Mouse (Mus musculus) retina, adult 2 months (tissue): ENCODE results near the gene Xrcc3.

Experiments
- DNase-seq: peaks from one replicate; pipeline ENCODE4 v3.0.0-alpha.2; 2012; ENCODE audit warnings: low read depth, low spot score

Xrcc3 gene

DNA sequence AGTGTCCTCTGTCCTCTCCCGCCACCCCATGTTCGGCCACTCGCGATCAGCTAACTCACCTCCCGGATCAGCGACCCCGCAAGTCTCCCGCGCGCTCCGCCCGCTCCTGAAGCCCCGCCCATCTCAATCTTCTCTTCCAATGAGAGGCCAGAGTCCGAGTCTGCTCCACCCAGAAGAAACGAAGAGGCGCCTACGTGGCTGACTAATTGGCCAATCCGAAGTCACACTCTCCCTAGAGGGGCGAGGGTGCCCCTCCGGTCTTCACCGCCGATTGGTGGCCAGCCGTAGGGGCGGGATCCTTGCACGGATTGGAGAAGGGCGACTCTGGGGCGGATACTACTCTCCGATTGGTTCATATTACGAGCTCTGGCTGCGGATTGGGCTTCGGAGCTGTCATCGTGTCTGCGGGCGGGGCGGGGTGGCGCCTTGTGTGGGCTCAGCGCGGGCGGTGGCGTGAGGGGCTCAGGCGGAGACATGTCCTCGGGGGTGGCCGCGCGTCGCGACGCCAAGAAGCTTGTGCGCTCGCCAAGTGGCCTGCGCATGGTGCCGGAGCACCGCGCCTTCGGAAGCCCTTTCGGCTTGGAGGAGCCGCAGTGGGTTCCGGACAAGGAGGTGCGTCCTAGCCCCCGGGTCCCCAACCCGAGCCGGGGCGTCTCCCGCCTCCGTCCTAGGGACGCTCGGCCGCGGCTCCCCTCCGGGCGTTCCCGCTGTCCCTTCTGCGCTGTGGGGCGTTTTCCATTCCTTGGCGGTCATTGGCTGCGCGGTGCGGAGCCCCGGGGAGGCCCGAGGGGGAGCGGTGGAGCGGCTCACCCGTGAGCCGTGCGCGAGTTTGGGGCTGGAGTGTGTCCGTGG lies at the start of gene Xrcc3, which contains the start of gene Zfyve21:
TSS of gene Xrcc3 (minus strand) at position 108 of the 852 bp plus-strand sequence.
TSS of gene Zfyve21 (plus strand) at position 405 of the 852 bp plus-strand sequence.
- peak; percentile 95 for DNase-seq

DNA sequence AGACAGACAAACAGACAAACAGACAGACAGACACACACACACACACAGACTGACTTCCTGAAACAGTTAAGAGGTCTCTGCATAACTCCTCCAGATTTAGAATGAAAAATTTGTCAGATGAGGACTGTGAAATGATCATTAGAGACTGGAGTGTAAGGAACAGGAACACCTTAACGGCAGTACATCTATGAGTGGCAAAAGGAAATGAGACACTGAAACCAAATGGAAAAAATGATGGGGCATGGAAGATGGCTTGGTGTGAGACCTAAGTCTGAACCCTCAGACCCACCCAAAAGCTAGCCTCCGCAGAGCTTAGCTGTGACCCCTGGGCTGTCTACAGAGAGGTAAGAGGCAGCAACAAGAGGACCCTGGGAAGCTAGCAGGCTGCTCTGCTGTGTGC lies 41.8 kb upstream of the Xrcc3 start:
- no peak for DNase-seq

DNA sequence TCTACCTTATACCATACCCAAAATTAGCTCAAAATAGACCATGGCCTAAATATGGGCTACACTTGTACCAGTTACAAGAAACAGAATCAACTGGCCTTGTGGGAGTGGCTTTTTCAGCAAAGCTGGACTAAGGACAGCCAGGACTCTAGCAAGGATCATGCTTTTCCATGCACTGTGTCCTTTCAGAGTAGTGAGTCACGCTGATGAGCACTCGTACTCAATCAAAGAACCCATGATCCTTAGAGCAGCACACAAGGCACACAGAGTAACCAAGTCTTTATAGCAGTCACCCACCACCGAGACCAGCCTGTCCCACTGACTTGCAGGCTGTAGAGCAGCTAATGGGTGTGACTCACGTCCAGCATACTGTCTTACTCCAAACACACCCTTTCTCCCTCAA lies 39.9 kb upstream of the Xrcc3 start:
- no peak for DNase-seq

DNA sequence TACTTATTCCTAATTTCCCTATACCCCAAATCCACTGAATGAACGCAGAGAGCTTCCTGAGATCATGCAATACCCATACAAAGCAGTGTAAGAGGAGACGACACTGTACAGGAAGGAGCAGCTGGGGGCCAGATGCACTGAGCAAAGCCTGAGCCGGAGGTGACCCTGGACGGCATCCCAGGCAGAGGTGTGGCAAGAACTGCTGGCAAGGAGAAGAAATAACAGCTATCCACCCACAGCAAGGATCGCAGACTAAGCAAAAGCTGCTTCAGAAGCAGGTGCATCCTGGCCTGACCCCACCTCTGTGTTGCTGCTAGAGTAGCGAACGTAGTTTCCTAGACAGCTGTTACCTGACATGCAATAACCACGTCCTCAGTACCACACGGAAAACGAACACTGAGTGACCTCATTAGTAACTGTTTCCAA lies 39.4 kb upstream of the Xrcc3 start:
- DNase-seq = no peak

DNA sequence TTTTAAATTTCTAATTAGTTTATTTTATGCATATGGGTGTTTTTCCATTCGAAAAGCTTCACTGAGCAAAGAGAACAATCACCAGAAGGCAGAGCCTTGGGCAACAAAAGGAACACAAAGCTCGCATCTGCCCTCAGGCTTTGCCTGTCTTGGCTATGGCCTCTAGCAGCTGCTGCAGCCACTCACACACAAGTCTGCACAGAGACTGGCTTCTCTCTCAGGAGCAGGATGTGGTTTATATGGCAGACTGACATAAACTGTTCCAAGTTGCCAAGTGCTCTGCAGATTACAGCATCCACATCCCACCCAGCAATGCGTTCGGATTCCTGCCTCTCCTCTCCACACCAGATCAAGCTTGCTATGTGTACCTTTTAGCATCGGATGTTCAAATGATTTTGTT lies 38.1 kb upstream of the Xrcc3 start:
- DNase-seq = no peak

DNA sequence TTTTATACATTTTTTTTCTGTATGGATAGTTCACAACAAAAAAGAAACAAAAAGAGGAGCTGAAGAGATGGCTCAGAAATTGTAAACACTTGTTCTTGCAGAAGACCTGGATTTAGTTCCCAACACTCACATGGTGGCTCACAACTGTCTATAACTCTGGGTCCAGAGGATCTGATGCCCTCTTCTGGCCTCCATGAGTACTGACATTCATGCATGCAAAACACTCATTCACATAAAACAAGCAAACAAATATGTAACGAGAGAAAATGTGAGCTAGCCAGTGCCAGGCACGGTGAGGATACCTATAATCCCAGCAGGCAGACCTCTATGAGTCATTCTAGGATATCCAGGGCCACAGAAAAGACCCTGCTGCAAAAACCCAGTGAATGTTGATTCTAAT lies 37.6 kb upstream of the Xrcc3 start:
- DNase-seq = no peak

DNA sequence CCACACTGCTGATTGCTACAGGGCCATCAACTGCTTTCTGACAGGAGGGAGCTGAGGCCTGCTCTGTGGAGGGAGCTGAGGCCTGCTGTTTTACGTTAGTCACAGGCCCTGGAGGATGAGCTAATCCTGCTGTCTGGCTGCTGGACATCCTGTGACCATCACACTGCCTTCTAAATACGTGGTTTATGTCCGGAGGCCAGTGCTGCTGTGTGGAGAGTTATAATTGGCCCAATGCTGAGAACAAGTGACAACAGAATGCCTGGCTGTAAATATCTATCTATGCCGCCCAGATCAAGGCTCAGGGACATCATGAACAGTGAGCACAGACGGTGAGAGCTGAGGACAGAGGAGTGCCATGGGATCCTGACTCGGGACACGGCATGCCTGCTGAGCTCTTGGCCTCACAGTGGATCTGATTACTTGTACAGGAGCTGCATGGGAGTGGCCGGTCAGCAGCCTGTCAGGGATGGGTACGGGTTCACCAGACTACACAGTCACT lies 34.7 kb upstream of the Xrcc3 start:
- no peak for DNase-seq

DNA sequence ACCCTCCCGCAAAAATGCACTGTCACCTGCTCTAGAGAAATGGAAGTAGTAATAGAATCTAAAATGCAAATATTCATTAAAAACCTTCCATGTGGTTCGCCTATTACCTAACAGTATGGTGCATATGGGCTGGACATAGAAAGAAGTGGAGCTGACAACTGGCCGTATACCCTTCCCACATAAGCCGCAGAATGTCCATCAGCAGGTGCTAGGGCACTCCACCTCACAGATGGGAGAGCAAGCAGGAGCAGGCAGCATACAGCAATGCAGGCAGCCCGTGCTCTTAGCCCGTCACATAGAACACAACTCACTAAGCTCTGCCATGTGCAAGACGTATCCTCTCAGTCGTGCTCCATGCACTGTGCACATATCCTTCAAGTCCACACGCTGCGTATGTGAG lies 33.1 kb upstream of the Xrcc3 start:
- no peak for DNase-seq

DNA sequence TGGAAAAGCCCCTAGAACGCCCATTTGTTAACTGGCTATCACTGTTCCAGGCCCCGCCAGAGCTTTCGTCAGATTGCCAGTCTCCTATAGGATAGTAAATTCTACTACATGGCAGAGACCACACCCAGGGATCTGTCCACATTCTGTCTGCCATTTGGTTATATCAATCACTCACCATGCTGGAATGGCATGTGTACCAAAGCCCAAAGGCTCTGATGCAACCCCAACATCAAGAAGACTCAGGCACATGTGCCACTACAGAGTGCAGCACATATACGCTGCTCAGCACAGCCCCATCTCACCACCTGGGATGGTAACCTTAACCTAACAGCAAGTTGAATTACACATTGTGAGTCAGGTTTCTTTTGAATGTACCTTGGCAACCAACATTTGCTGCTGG lies 32.3 kb upstream of the Xrcc3 start:
- DNase-seq = no peak

DNA sequence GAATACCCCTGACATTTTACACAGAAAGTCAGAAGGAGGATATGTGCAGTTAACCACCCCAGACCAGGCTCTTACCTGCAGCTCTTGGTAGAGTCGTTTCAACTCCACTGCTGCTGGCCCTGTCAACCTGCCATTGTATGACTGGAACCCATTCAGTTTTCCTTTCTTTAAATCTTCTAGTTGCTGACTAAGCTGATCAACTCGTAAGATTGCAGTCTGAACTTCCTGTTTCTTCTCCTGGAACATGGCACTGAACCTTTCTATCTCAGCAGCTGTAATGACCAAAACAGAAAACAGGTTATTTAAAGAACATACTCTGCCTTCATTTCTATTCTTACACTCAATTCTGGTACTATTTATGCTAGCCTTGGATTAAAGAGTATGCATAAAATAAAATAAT lies 29.8 kb upstream of the Xrcc3 start:
- DNase-seq = no peak

DNA sequence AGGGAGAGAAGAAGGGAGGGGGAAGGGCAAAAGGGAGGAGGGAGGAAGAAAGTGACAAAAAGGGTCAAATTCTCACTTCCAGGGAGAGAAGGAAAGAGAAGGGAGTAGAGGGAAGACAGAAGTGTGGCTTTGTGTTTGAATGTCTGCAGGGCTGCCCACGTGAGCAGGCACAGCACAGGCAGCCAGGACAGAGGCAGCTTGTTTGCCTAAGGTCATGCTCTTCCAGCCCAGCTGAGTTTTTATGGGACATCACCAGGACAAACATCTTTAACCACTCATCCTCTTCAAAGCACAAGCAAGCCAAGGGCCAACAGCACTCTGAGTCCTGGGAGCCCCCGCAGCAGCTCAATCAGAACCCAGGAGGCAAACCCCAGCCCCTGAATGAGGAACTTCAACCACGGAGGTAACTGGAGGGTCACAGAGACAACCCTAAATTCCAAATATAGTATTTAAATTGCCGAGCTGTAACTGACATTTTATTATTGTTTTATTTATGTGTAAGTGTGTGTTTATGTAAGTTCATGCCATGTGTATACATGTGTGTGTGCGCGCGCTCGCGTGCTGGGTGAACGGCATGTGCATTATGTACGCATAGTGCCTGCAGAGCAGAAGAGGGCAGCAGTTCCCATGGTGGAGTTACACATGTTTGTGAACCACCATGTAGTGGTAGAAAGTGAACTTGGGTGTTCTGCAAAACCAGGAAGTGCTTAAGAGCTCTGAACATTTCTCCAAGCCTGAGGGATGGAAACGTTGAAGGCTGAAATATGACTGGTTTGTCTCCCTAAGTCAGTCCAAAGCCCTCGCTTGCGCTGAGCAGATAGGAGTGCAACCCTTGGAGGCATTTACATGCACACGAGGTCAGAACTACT lies 29.1 kb upstream of the Xrcc3 start:
- DNase-seq = no peak

DNA sequence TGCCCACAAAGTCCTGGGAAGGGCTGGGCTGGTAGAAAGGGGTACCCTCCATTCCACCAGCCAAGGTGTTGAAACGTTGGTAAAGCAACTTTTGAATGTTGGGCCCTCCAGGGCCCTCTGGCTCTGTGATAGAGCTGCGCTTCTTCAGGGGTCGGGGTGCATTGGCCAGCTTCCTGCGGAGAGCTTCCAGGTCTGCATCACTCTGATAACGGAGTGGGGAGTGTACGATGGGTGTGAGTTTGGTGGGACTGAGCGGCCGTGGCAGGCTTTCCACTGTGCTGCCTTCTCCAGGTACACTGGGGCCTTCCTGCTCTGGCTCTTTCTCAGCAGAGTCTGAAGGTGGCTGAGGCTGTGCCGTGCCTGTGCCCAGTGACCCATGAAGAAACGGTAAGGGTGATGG lies 19.8 kb upstream of the Xrcc3 start:
- no peak for DNase-seq

DNA sequence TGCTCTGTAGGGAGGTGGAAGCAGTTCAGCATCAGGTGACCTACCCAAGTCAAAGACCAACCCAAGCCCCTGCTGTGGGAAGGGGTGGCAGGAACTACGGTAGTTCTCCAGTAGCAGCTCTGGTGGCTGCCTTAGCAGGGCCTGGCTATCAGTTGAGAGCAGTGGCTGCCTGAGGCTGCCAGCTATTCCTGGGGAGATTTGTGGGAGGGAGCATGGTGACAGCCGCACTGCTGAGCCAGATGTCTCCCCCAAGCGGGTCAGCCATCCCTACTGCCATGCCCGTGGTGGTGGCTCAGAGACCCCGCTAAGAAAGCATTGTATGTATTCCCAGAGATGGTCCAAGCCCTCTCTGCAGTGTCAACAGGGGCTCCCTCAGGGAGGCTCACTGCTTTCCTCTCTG lies 19.0 kb upstream of the Xrcc3 start:
- no peak for DNase-seq

DNA sequence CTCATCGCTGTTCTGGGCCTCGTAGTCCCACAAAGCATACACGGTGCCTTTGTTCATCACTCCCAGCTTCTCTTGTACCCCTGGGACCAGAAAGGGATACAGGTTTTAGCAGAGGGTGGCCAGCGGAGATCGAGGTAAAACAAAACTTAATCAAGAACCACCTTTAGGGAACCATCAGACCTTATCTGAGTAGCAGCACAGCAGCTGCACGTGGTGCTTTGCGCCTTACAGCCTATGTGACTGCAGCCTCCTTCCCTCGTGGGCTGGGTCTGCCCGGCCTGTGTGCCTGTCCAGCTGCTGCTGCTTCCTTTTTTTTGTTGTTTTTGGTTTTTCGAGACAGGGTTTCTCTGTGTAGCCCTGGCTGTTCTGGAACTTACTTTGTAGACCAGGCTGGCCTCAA lies 16.7 kb upstream of the Xrcc3 start:
- DNase-seq = no peak

DNA sequence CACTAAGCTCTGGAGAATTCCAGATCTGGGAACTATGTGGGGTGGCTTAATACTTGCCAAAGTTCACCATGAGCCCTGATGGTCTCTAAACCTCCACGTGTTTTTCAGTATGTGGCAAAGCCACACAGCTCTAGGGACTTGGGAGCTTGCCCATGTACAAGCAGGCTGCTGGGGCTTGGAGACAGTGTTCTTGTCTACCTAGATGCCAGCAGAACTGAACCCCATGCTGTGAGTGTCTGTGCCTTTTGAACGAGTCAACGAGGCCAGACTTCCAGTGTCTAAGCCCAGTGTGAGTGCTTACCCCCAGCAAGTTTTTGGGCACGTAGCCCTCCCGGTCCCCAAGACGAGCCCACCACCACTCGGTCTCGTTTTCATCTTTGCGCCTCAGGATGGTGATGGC lies 16.3 kb upstream of the Xrcc3 start:
- no peak for DNase-seq

DNA sequence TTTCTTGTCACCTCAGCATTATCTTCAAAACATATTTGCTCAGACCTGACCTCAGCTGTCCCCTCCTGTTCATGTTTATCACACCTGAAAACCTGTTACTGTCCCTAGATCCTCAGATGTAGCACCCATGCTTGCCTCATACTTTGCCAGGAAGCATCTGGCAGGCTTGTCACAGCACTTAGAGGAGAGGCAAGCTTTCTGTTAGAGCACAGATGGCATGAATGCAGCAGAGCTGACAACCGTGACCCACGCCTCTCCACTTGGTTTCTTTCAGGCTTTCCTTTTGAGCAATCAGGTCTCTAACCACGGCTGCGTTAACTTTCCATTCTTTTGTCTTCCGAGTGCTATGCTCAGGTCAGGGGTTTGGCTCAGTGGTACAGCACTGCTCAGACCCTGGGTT lies 15.8 kb upstream of the Xrcc3 start:
- DNase-seq = no peak

DNA sequence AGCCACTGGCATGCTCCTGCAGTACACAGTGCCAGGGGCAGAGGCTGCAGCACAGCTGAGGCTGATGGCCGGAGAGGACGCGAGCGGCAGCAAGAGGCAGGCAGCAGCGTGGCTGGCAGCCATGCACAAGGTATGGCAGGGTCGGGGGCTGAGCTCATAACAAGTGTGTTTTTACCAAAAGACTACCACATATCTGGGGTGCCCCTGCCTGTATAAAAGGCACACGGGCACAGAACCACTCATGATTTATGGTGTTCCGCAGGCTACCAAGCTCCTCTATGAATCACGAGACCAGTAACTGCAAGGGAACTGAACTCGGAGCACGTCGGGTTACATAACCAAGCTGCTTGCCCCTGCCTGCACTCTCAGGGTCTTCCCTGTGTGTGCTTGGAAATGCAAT lies 13.9 kb upstream of the Xrcc3 start:
- no peak for DNase-seq

DNA sequence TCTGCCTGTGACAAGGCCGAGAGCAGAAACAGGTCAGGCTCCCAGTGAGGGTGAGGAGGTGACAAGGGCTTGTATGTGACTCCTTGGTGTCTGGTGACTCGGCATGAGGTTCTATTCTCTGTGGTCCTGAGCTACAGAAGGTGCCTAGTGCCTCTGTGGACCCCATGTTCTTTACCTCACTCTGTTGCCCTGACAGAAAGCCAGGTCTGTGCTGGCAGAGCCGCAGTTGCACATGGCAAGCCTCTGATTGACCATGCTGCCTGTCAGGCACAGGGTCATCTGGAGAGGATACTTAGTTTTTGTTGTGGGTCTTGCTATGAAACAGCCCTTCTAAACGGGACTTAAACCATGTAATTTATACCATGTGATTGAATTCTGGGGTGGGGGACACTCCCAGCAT lies 8.3 kb upstream of the Xrcc3 start:
- DNase-seq = no peak

DNA sequence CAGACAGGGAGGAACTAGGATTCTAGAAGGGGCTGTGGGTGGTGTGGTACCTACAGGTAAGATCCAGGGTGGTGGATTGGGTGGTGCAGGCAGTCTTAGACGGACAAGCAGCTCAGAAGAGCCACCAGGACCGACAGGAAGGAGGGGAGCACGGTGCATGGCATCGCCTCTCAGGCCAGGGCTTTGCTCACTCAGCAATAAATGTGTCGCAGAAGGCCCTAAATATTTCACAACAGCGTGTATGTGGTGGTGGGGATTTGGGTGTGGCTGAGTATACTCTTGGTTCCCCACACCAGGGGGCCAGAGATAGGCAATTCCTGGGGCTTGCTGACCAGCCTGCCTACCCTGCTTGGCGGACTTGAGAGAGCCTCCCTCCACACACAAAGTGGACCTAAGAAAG lies 7.0 kb upstream of the Xrcc3 start:
- DNase-seq = no peak

DNA sequence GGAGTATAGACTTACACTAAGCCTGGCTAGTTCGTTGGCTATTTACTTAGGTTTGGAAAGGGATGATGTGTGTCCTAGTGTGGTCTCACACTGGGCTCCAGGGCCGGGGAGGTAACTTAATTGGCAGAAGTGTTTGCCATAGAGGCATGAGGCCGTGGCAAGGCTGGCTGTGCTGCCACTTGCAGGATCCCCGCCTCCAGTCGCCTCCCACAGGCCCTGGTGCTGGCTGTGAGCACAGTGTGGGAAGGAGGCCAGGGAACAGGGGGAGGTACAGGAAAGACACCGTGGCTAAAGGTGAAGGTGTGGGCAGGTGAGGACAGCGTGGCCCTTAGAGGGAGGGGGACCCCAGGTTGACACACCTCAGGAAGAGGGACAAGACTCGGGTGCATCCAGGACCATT lies 6.3 kb upstream of the Xrcc3 start:
- DNase-seq = no peak

DNA sequence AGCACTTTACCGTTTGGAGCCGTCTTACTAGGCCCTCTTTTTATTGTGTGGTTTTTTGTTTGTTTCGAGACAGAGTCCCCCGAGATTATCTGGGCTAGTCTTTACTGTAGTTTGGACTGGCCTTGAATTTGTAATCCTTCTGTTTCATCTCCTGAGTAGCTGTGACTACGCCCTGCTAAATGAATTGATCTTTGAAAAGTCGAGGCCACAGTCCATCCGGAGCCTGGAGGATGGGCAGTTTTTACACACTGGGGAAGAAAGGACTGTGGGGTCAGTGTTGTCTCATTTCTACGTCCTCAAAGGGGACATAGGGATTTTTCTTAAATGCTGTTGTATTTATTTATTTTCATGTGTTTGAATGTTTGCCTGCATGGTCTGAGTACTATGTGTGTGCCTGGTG lies 4.3 kb upstream of the Xrcc3 start:
- DNase-seq = no peak

DNA sequence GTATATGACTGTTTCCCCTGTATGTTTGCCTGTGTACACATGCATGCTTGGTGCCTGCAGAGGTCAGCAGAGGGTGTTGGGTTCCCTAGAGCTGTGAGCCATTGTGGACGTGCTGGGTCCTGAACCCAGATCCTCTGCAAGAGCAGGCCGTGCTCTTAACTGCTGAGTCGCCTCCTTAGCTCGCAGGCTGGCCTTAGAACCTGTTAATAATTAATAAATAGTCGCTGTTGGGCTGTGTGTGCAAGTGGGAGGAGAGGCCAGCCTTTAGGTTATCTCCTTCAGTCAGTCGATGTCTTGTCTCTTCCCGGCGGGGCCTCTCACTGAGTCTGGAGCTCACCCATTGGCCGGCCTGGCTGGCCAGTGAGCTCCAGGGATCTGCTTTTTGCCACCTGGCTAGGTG lies 3.3 kb upstream of the Xrcc3 start:
- no peak for DNase-seq

DNA sequence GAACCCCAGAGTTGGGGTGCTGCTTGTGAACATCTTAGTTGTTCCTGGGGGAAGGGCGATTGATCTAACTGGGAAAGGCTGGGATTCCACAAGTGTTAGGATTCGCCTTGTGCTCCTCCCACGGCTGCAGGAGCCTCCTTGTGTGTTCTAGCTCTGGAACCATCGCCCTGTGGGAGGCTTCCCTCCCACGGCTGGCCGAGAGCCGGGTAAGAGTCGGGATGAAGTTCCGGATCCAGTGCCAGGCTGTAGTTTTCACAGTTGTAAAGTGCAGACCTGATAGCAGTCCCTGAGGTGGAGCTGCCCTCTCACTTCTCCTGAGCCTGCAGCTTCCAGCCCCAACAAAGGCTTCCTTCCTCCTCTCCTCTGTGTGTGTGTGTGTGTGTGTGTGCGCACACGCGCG lies 2.9 kb upstream of the Xrcc3 start:
- DNase-seq = no peak
